Mouse (Mus musculus) midbrain, embryonic 12.5 days (tissue): Measurements from ENCODE around the gene S100a9. TPM values are rescaled to one million over a fixed set of nuclear protein-coding genes. Genes with fewer than 3 reads are reported as not detected.

Experiments used
- ATAC-seq: fragments of 200-750 bp; cut with Nextera tagmentation; 2 replicates; pipeline ENCODE4 v1.8.0; 2017; ENCODE audit warnings: low read depth, moderate TSS enrichment, moderate library complexity; ENCODE audit not compliant: low FRiP score
- H3K27ac ChIP-seq: fragments of 300-500 bp; sonication (generic); replicated peaks from 2 replicates; pipeline ENCODE4 v1.5.1; 2016; ENCODE audit warnings: mild to moderate bottlenecking
- H3K27me3 ChIP-seq: fragments of 300-500 bp; sonication (generic); 2 replicates; pipeline ENCODE4 v1.6.1; 2016; ENCODE audit warnings: mild to moderate bottlenecking
- H3K36me3 ChIP-seq: fragments of 300-500 bp; sonication (generic); 2 replicates; pipeline ENCODE4 v1.6.1; 2016
- H3K4me1 ChIP-seq: fragments of 300-500 bp; sonication (generic); 2 replicates; pipeline ENCODE4 v1.6.1; 2016
- H3K4me2 ChIP-seq: fragments of 300-500 bp; sonication (generic); replicated peaks from 2 replicates; pipeline ENCODE4 v1.6.1; 2016; ENCODE audit warnings: mild to moderate bottlenecking, moderate library complexity
- H3K4me3 ChIP-seq: fragments of 300-500 bp; sonication (generic); 2 replicates; pipeline ENCODE4 v1.5.1; 2016; ENCODE audit warnings: mild to moderate bottlenecking
- H3K9ac ChIP-seq: fragments of 300-500 bp; sonication (generic); replicated peaks from 2 replicates; pipeline ENCODE4 v1.6.1; 2016; ENCODE audit warnings: mild to moderate bottlenecking, moderate library complexity
- H3K9me3 ChIP-seq: fragments of 300-500 bp; sonication (generic); 2 replicates; pipeline ENCODE4 v1.6.1; 2016; ENCODE audit warnings: mild to moderate bottlenecking
- WGBS: fragments of 180-500 bp; shearing (Covaris S2); methylation state at CpG from one replicate; pipeline ENCODE4 v1.1.7; 2016; 5-methylcytosine and 5-hydroxymethylcytosine counted together
- polyA plus RNA-seq: library from polyadenylated mRNA; unstranded; fragments of >200 nt; fragmentation: Nextera tagmentation; extraction: Ambion mirVana; gene quantifications from 2 replicates; pipeline ENCODE4 v1.2.1, GENCODE M21; 2016

Gene S100a9
- polyA plus RNA-seq, 1 experiment from 2014 or later, result 4.1 TPM

GRCm38 (mm10) chr3:90657405-90657804, 38.1 kb downstream of the S100a9 start:
- Histone ChIP-seq H3K4me1 (no peaks in the 10 kb centered on the region), H3K9ac (no peak overlapping the region), H3K27ac (no peak overlapping the region), H3K36me3 (no peaks in the 10 kb centered on the region), H3K4me2 (no peak overlapping the region), H3K27me3 (no peaks in the 10 kb centered on the region; the same call in 1 of the 2 replicates), H3K4me3 (no peak overlapping the region), H3K9me3 (no peaks in the 10 kb centered on the region)
- WGBS, result 69% methylated on average over 4 of the region's 4 CpGs
- no peak for ATAC-seq

- H3K9ac ChIP-seq, result no peak within 1 kb of the TSS
- no peak within 1 kb of the TSS for H3K4me2 ChIP-seq
- no peak within 1 kb of the TSS for H3K4me3 ChIP-seq
- H3K4me1 ChIP-seq, result no peaks in the 10 kb centered on the region
- H3K9me3 ChIP-seq, result no peaks in the 10 kb centered on the region
- no peak for ATAC-seq
- no peak within 1 kb of the TSS for H3K27ac ChIP-seq
- H3K36me3 ChIP-seq, result no peaks in the 10 kb centered on the region
- H3K27me3 ChIP-seq, result no peaks in the 10 kb centered on the region; the same call in 1 of the 2 replicates
These were observed 41.8 kb downstream of the S100a9 start, which contains the start of gene S100a7a for GRCm38 (mm10) chr3:90653717-90654116. Gene S100a7a (plus strand): TSS chr3:90654017.

GRCm38 (mm10) chr3:90652878-90653508, 42.5 kb downstream of the S100a9 start:
- Histone ChIP-seq H3K36me3 (no peaks in the 10 kb centered on the region), H3K4me3 (no peak overlapping the region), H3K4me2 (no peak overlapping the region), H3K9me3 (no peaks in the 10 kb centered on the region), H3K27me3 (no peaks in the 10 kb centered on the region; the same call in 1 of the 2 replicates), H3K27ac (no peak overlapping the region), H3K4me1 (no peaks in the 10 kb centered on the region), H3K9ac (no peak overlapping the region)
- ATAC-seq, result peak; percentile 84
- 36% methylated on average over 5 of the region's 5 CpGs for WGBS

GRCm38 (mm10) chr3:90649832-90650231, 45.7 kb downstream of the S100a9 start:
- no peak overlapping the region for H3K27ac ChIP-seq
- no peak for ATAC-seq
- no peak overlapping the region for H3K4me2 ChIP-seq
- no peak overlapping the region for H3K9ac ChIP-seq
- 92% methylated on average over 2 of the region's 2 CpGs for WGBS
- H3K27me3 ChIP-seq, result no peaks in the 10 kb centered on the region; the same call in 1 of the 2 replicates
- H3K4me1 ChIP-seq, result no peaks in the 10 kb centered on the region
- no peaks in the 10 kb centered on the region for H3K36me3 ChIP-seq
- H3K9me3 ChIP-seq, result no peaks in the 10 kb centered on the region
- no peak overlapping the region for H3K4me3 ChIP-seq

- Histone ChIP-seq H3K9me3 (no peaks in the 10 kb centered on the region), H3K4me1 (no peaks in the 10 kb centered on the region), H3K27ac (no peak overlapping the region), H3K27me3 (no peaks in the 10 kb centered on the region; the same call in 1 of the 2 replicates), H3K36me3 (no peaks in the 10 kb centered on the region), H3K4me3 (no peak overlapping the region), H3K4me2 (no peak overlapping the region), H3K9ac (no peak overlapping the region)
- no peak for ATAC-seq
These were observed 46.5 kb downstream of the S100a9 start for GRCm38 (mm10) chr3:90648981-90649380.

GRCm38 (mm10) chr3:90647291-90647690, 48.2 kb downstream of the S100a9 start:
- no peak for ATAC-seq
- Histone ChIP-seq H3K27ac (no peak overlapping the region), H3K36me3 (no peaks in the 10 kb centered on the region), H3K4me1 (no peaks in the 10 kb centered on the region), H3K9me3 (no peaks in the 10 kb centered on the region), H3K4me2 (no peak overlapping the region), H3K27me3 (no peaks in the 10 kb centered on the region), H3K4me3 (no peak overlapping the region), H3K9ac (no peak overlapping the region)
- 70% methylated on average over 1 of the region's 1 CpGs for WGBS

- no peak for ATAC-seq
- H3K9ac ChIP-seq, result no peak overlapping the region
- H3K4me1 ChIP-seq, result no peaks in the 10 kb centered on the region
- 49% methylated on average over 3 of the region's 3 CpGs for WGBS
- no peak overlapping the region for H3K4me2 ChIP-seq
- no peak overlapping the region for H3K27ac ChIP-seq
- no peak overlapping the region for H3K4me3 ChIP-seq
- no peaks in the 10 kb centered on the region for H3K27me3 ChIP-seq
- no peaks in the 10 kb centered on the region for H3K36me3 ChIP-seq
- no peaks in the 10 kb centered on the region for H3K9me3 ChIP-seq
These were observed 51.3 kb downstream of the S100a9 start for GRCm38 (mm10) chr3:90644220-90644619.

Other genes starting within 250 kb of the S100a9 start
- gene Npr1, start 229.9 kb downstream of the S100a9 start, polyA plus RNA-seq, result 2.5 and 2.6 TPM in 2 replicates
- 319 and 328 TPM in 2 replicates for gene Ilf2, start 219.6 kb downstream of the S100a9 start, polyA plus RNA-seq
- gene Snapin, start 204.7 kb downstream of the S100a9 start, polyA plus RNA-seq, result 78.4 and 79.8 TPM in 2 replicates
- gene Chtop, start 186.2 kb downstream of the S100a9 start, polyA plus RNA-seq, result 220 and 221 TPM in 2 replicates
- gene S100a1, start 181.3 kb downstream of the S100a9 start, polyA plus RNA-seq, result 4.5 and 6.4 TPM in 2 replicates
- 12.1 TPM in 2 replicates for gene S100a13, start 181.3 kb downstream of the S100a9 start, polyA plus RNA-seq
- not detected in 2 replicates for gene S100a14, start 168.9 kb downstream of the S100a9 start, polyA plus RNA-seq
- 33.5 and 41.9 TPM in 2 replicates for gene S100a16, start 158.5 kb downstream of the S100a9 start, polyA plus RNA-seq
- gene S100a3, start 135.1 kb downstream of the S100a9 start, polyA plus RNA-seq, result not detected in 2 replicates
- gene S100a2, start 105.5 kb downstream of the S100a9 start, polyA plus RNA-seq, result not detected in 2 replicates
- gene Gm42674, start 93.8 kb downstream of the S100a9 start, polyA plus RNA-seq, result not detected in 2 replicates
- 1.4 and 1.7 TPM in 2 replicates for gene S100a4, start 92.0 kb downstream of the S100a9 start, polyA plus RNA-seq
- gene S100a5, start 87.2 kb downstream of the S100a9 start, polyA plus RNA-seq, result not detected in 2 replicates
- gene S100a6, start 82.8 kb downstream of the S100a9 start, polyA plus RNA-seq, result 23.8 and 28.5 TPM in 2 replicates
- gene S100a7a, start 41.7 kb downstream of the S100a9 start, polyA plus RNA-seq, result 0.14 TPM in 1 of 2 replicates, not detected in the other
- 5.7 and 12.9 TPM in 2 replicates for gene S100a8, start 26.7 kb downstream of the S100a9 start, polyA plus RNA-seq
- not detected in 2 replicates for gene Pglyrp4, start 31.2 kb upstream of the S100a9 start, polyA plus RNA-seq
- gene Gm5849, start 82.2 kb upstream of the S100a9 start, polyA plus RNA-seq, result not detected in 2 replicates